Mouse (Mus musculus): ENCODE data around the gene Eif2b2.

Gene Eif2b2

DNA sequence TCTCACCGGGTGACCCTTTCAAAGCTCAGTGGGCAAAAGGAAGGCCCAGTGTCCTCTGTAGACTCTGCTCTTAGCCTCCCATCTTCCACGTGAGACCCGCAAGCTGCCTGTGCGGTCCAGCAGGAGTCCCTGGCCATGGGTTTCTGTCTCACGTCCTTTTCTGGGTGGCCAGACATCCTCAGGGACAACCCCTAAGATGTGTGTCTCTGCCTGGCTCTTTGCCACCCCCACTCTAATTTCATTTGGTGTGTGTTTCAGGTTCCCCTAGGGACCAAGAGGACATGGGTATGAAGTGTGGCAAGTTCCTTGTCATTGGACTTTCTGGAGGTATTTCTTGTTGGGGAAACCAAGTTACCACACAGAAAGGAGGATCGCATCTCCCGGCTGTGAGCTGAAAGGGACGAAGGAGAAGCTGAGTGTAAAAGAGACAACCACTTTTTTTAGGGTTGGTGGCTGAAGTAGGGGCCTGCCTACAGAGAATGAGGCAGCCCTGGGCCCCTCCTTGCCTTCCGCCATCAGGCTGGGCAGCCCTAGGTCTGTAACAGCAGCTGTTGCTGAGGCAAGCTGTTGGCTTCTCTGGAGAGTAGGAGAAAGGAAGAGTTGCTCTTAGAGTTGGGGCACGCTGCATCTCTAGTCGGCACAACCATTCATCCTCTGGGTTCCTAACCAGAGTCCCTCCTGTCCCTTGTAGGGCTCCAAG, 25.2 kb upstream of the Eif2b2 start:
- DNase-seq (ENCODE audit: low spot score), result no peak

DNA sequence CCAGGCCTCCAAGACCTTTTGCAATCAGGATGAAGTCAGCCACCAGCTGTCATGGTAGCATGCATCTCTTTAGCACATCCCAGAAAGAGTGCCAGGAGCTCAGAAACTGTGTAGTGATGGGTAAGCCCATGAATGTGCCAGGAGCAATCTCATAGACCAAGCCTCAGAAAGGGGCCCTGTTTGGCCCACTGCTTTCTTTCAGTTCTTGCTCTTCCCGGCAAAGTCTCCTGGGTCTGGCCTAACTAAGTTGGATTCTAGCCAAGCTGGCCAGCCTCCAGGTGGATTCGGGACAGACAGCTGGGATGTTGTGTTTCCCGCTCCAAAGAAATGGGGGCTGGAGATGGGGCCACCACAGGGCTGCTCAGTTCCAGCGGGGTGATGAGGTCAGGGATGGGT, 24.7 kb upstream of the Eif2b2 start:
- DNase-seq (ENCODE audit: low spot score), result peak; percentile 81

DNA sequence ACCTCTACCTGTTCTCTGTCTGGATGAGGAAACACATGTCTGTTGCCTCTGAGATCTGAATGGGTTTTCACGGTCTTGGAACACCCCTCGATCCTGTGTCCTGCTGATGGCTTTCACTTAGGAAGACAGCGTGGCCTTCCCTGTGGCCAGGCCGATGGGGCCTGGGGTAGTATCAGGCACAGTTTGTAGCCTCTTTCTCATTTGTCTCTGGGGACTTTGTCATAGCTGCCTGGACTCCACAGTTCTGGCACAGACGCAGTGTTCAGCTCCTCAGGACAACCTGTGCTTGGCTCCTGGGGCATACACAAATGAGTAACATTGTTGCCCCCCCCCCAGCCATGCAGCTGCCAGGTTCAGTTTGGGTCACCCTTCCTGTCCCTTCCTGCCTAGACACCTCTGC, 24.2 kb upstream of the Eif2b2 start:
- peak; percentile 51 for DNase-seq (ENCODE audit: low spot score)

DNA sequence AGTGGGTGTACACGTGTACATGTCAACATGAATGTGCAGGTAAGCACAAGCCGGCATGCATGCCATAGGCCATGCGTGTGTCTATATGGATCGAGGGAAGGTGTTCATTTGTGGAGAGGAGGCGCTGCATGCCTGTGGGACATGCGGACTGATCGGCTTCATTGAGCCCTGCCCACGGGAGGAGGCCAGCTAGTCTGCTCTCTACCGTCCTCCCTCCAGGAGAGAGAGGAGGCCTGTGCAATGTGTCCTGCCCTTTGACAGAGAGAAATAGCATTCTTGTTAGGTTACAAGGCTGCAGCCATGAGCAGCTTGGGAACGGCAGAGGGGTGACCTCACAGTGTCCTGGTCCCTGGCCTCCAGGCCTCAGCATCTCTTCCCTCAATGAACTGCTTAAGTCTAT, 23.1 kb upstream of the Eif2b2 start:
- peak; percentile 29 for DNase-seq (ENCODE audit: low spot score)

DNA sequence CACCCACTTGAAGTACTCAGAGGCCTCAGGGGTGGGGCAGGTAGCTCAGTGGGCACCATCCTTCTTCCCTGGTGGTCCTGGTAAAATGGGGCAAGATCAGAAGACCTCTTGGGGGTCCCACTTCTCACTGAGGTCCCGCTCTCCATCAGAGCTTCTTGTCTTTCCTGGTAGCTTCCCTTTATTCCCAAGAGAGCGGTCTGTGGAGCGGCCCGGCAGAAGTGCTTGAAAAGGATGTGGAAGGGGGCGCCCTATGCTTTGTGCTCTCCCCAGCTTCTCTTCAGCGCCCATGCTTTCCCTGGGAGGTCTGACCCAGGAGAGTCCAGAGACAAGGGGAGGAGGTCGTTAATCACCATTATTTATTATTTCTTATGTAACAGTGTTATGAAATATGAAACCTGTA, 21.9 kb upstream of the Eif2b2 start:
- DNase-seq (ENCODE audit: low spot score), result no peak

DNA sequence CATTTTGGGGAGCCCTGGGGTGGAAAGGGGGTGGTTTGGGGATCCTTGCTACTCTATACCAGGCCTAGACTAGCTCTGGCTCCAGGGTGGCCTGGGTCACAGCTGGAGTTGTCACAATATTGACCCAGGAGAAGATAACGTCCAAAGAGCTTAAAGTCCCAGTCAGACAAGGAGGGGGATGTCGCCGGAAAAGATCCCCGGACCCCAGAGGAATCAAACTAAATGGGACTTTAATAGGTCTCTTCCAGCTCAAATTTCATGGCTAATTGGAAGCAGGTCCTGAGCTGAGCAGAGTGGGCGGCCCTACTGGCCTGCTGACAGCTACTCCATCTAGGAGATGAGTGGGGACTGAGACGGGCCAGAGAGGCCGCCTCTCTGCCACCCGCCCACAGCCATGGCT, 21.3 kb upstream of the Eif2b2 start:
- DNase-seq (ENCODE audit: low spot score), result no peak

DNA sequence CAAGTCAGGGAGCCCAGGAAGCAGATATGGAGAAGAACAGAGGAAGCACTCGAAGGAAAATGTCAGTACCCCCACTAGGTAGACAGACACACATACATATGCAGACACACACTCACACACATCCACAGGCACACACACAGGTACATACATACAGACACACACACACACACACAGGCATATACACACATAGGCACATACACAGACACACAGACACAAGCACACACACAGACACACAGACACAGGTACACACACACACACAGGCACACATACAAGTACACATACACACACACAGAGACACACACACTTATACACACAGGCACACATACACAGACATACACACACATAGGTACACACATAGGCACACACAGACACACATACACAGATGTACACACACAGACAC, 19.3 kb upstream of the Eif2b2 start:
- DNase-seq (ENCODE audit: low spot score), result no peak

DNA sequence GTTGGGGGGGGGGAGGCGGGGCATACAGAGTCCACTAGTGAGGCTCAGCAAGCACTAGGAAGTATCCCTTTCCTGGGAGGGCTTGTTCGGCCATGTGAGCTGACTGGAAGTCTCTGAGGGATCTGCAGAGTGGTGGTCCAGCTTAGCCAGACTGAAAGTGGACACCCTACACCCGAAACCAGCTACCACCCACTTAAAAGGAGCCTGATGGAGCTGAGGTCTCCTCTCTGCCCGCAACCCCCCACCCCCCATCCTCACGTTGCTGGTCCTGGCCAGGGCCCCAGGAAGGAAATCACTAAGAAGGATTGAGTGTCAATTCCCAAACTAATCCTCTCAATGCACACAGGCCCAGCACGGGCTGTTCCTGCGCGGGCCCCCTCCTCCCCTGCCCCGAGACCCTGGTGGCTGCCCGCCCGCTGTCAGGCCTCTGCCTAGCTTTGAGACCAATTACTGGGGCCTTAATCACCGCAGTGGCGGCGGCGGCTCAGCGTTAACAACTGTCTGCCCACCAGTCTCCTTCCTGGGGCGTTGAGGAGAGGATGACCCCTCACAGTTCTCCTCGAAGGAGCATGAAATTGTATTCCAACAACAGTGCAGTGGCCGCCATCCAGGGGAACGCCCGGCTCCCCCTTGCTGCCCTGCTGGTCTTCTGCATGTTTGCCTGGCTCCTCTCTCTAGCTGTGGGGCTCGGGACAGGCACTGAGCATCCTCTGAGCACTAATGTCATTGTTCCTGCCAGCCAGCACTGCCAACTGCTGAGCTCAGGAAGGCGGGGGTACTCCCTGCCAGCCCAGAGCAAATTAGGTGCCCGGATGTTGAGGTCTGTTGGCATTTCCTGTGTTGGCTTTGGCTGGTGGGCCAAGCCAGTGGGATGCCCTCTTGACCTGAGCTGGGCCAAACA, 18.1 kb upstream of the Eif2b2 start:
- peak; percentile 77 for DNase-seq (ENCODE audit: low spot score)

DNA sequence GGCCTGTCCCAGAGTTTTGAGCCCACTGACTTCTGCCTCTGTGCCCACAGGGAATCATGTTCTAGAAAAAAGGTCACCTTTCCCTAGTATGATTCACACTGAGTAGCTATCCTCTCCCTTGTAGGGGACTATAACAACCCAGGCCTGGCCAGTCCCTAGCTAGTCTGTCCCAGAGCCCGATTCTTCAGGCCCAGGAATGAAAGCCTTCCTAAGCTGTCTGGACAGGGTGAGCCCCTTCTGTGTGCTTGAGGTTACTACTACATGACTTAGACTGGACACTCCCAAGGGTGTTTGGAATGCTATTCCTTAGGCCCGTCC, 17.5 kb upstream of the Eif2b2 start:
- DNase-seq (ENCODE audit: low spot score), result peak; percentile 45

DNA sequence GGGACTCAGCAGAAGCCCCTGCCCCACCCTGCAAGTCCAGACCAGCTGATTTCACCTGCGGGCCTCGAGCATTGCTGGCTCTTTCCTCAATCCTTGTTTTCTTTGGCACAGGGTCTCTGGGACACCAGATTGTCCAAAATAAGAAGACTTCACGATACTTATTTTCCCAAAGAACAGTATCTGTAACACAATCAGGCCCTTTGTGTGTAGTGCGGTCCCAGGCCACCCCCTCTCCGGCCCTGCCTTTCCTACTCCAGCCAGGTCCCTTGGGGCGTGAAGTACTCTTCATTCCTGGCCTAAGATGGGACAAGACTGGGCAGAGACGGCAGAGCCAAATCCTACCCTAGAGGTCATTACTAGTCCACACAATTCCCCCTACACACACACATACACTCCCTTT, 17.1 kb upstream of the Eif2b2 start:
- DNase-seq (ENCODE audit: low spot score), result no peak

DNA sequence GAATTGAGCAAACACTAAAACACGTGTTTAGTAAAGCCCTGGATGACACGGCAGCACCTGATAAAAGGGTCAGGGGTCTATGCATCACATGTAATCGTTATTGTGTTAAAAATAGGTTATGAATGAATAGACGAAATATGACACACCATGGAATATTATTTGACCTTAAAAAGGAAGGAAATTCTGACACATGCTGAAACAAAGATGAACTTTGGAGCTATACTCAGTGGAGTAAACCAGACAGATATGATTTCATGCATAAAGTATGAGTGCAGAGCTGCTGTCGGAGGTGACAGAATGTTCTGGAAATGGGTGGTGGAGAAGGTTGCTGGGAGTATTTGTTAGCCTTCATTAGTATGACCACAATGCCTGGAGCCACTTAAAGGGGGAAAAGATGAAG, 15.6 kb upstream of the Eif2b2 start:
- no peak for DNase-seq (ENCODE audit: low spot score)

DNA sequence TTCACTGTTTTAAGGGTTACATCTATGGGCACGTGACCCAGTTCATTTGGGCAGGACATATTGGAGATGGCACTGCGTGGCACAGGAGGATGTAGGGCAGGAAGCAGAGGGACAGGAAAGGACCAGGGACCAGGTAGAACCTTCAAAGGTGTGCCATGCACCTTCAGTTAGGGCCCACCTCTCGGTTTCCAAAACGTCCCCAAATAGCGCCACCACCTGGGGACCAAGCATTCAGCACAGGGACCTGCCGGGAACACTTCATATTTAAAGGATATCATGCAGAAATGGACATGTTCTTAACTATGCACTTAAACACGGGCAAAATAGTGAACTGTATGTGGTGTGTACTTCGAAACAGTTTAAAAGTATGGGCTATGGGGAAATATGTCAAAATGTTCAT, 15.2 kb upstream of the Eif2b2 start:
- DNase-seq (ENCODE audit: low spot score), result no peak

DNA sequence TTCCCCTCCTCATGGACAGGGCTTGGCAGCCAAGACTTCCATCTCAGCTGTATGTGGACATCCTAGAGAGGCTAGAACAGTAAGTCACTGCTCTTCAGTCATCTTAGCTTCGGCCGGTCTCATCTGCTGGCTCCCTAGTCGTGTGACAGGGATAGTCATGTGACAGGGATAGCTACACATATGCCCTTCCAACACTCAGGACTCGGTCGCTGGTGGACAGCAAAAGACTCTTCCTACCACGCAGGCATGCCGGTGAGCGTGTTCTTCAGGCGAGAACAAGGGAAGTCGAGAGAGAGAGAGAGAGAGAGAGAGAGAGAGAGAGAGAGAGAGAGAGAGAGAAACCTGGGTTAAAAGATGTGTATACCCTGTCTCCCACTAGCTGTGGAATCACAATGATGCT, 13.9 kb upstream of the Eif2b2 start:
- no peak for DNase-seq (ENCODE audit: low spot score)

DNA sequence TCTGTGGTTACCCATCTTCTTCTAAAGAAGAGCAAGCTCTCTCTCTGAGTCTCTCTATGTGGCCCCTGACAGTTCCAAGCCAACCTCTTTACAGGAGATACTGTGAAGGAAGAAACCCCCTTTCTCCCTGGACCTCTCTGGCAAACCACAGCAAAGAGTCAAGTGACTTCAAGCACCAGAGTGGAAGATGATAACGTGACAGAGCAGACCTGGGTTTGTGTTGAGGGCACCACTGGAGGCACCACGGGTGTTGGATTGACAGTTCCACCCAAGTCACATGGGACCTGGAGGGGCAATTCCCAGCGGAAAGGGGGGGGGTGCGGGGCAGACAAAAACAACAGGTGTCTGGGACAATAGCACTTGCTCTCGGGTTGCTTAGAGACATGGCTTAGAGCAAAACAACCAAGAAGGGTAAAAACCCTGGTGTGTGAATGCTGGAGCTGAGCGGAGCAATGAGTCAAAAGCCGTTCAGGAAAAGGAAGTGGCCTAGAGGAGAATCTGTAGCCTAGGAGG, 10.5 kb upstream of the Eif2b2 start:
- DNase-seq (ENCODE audit: low spot score), result no peak

DNA sequence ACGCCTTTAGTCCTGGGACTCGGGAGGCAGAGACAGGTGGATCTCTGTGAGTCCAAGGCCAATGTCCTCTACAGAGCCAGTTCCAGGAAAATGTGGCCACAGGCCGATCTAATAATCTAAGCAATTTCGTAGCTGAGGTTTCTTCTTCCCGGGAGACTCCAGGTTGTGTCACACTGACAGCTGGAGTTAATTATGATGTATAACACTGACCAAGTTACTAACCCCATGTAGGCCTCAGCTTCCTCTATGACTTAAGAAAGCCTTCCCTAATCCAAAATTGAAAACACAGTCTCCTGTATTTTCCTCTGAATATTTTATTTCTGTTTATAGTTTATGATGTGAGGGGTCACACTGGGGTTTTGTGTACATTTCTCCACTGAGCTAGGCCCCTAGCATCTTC, 4.2 kb upstream of the Eif2b2 start:
- DNase-seq (ENCODE audit: low spot score), result no peak

DNA sequence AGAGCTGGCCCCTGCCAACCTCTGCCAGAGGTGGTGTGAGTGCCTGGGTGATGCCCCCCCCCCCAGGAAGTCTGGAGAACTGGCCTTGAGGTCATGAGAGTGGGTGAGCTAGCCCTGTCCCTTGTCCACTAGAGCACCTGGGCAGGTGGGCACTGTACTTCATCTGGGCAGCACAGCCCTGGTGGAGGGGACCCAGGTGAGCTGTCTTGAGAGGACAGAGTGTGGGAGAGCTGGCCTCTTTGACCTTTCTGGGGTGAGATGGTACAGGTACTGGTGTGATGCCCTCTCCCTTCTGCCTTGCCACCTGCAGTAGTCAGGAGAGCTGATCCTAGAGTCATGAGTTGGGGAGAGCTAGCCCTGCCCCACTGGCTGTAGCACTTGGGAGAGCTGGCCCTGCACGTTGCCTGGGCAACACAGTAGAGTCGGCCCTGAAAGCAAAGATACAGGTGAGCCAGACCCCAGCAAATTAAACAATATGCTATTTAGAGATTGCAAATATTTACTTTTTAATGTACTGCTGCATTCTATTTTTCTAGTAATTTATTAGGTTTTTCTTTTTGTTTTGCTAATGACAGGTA, 1.5 kb upstream of the Eif2b2 start:
- no peak for DNase-seq (ENCODE audit: low spot score)

DNA sequence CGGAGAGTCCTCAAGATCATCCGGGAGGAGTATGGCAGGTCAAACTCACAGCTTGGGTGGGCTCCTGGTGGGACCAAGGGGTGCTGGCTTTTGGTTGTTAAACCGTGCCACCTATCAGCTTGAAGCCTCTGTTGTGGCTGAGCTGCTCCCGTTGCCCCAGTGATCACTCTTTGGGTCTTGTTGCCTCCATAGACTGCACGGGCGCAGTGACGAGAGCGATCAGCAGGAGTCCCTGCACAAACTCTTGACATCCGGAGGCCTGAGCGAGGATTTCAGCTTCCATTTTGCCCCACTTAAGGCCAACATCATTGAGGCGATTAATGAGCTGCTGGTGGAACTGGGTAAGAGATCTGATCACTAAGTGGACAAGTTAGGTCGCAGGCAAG, 617 bp downstream of the Eif2b2 start:
- DNase-seq (ENCODE audit: low spot score), result peak; percentile 71

DNA sequence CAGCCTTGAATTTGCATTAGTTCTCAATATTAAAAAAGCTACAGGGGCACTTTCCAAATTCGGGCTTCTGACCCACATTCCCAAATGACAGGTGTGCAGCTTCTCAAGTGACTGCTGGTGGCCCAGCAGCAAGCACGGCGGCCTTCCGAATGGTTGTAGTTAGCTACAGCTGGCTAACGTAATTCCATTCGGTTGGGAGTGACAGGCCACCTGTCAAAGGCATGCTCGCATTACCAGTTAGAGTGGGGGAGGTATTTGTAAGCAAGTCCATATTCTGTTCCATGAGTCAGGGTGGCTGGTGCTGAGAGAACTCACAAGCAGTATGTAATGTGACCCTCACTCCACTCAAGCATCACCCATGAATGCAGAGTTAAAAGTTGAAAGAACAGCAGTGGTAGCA, 7.9 kb downstream of the Eif2b2 start:
- peak; percentile 32 for DNase-seq (ENCODE audit: low spot score)

DNA sequence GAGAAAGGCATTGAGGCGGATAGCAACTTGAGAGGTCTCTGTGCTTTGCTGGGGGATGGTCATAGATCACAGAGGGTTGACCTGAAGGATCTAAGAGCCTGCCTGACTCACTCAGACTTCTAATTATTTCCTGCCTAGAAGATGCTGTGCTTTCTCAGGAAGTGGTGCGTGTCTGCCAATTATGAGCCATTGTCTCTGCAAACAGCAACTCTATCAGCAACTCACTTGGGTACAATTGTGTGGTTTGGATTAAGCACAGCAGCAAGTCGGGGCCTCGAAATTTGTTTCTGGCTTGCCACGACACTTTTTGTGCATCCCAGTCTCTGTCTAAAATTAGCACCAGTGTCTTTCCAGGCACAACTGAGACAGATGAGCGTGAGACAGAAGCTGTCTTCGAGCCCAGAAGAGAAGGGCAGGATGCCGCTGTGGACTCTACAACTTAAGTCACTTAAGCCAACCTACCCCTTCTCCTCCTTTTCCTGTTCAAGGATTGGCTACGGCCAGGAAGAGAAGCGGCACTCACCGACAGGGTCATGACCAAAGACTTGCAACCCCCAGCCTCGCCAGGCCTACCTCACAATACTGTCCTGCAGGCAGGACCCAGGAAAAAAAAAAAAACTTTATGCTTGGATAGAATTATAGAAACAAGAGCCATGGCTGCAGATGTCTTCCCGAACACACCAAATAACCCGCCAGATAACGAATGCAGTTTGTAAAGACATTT, 8.8 kb downstream of the Eif2b2 start:
- DNase-seq (ENCODE audit: low spot score), result peak; percentile 68

DNA sequence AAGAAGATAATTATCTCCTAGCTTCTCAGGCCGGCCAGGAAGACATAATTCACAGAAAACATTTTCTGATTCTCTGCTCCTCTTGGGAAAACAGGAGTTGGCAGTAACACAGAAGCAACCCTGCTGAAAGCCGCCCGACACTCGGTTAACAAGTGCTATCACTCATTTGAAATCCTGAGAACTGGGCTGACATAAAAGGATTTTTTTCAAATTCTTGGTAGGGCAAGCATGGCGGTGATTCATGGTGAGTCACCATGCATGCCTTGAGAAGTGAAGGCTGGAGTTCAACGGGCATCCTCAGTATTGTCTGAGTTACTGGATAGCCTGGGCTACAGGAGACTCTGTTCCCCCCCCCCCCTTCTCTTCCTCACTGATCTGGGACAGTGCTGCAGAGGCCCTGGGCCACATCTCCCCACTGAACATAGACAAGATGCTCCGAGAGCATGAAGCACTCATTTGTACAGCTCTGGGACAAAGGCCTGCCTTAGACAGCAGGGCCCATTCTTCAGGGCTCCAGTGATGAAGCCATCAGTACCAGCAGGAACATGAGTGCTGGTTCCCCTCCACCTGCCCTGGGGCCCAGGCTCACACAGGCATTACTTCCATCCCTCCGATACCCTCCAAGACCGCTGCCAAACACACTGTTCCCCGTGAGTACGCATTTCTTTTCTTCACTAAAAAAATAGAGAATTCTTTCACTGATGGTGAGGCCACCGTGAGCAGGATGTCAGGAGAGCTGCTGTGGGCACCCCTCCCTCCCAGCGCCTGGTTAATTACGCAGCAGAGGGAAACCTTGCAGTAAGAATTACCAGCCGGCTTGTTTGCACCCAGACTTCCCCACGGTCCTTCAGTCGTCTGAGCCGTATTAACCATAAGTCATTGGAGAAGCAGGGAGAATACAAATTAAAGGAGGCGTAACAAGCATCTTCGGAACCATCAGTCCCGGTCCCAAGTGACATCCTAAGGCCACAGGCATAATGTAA, 14.4 kb downstream of the Eif2b2 start:
- peak; percentile 84 for DNase-seq (ENCODE audit: low spot score)

DNA sequence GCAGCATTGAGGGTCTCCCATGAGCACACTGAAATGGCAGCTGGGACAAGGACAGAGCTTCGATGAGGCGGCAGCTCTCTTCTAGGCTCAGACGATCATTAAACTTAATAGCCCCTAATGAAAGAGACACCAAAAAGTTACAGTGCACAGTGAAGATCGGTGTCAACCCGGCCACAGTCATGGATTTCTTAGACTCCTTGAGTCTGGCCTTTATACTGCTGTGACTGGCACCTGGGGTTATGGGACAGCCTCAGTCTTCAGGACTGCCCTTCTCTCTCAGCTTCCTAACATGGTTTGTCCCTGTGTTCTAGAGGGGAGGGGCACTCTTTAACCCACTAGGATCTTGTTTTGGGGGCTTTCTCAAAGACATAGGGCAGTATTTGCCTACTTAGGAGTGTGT, 18.3 kb downstream of the Eif2b2 start:
- no peak for DNase-seq (ENCODE audit: low spot score)
